Mouse (Mus musculus): Measurements from ENCODE around the gene Gnpat. TPM values are rescaled to one million over a fixed set of nuclear protein-coding genes. Genes with fewer than 3 reads are reported as not detected.
A peak's percentile ranks its signal among the peaks of the same experiment; 100 is the strongest.

Gnpat gene
- polyA plus RNA-seq, 1 experiment: 55.3 TPM

DNA sequence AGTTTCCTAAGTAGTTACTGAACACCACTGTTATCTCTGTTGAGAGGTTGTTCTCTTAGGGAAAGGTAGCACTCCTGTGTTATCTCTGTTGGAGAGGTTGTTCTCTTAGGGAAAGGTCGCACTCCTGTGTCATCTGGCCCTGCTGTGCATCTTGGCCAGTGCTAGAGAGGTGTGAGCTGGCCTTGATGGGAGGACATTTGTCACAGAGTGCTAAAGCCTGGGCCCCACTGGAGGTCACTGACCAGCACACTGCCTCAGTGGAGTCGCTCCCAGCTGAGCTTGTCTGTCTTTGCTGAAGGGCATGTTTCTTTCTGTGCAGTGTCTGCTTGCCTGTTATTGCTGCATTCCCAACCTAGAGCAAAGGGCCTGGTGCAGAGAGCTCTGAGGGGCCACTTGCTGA, 4.3 kb downstream of the Gnpat start:
- TF ChIP-seq FLI1 (IDR thresholded peaks at IDR 0.05; ENCODE audit: low read length): no peak
- no peak for TF ChIP-seq GATA1 (IDR thresholded peaks at IDR 0.05; ENCODE audit: borderline replicate concordance, low read length)
- Histone ChIP-seq H3K36me3 (replicated peaks; ENCODE audit: low read length) (peaks cover 49% of the 10 kb centered on the region), H3K9me3 (no peaks in the 10 kb centered on the region), H3K4me1 (peaks cover 80% of the 10 kb centered on the region), H3K27me3 (replicated peaks) (no peaks in the 10 kb centered on the region), H3K4me3 (replicated peaks) (no peak overlapping the region)

- peaks cover 75% of the 10 kb centered on the region for H3K36me3 ChIP-seq (replicated peaks; ENCODE audit: low read length)
- H3K27me3 ChIP-seq (replicated peaks): no peaks in the 10 kb centered on the region
- no peaks in the 10 kb centered on the region for H3K9me3 ChIP-seq
- peaks cover 78% of the 10 kb centered on the region for H3K4me1 ChIP-seq
- no peak overlapping the region for H3K4me3 ChIP-seq (replicated peaks)
- TF ChIP-seq GATA1 (IDR thresholded peaks at IDR 0.05; ENCODE audit: borderline replicate concordance, low read length): no peak
- TF ChIP-seq FLI1 (IDR thresholded peaks at IDR 0.05; ENCODE audit: low read length): no peak
Measured at GRCm38 (mm10) chr8:124869708-124870107, 6.9 kb downstream of the Gnpat start.

GRCm38 (mm10) chr8:124871474-124871873, 8.6 kb downstream of the Gnpat start:
- Histone ChIP-seq H3K36me3 (replicated peaks; ENCODE audit: low read length) (peaks cover 85% of the 10 kb centered on the region), H3K9me3 (no peaks in the 10 kb centered on the region), H3K4me3 (replicated peaks) (no peak overlapping the region), H3K27me3 (replicated peaks) (no peaks in the 10 kb centered on the region), H3K4me1 (peaks cover 60% of the 10 kb centered on the region)
- TF ChIP-seq FLI1 (IDR thresholded peaks at IDR 0.05; ENCODE audit: low read length) (no peak), GATA1 (IDR thresholded peaks at IDR 0.05; ENCODE audit: borderline replicate concordance, low read length) (no peak)

GRCm38 (mm10) chr8:124872081-124872480, 9.2 kb downstream of the Gnpat start:
- H3K36me3 ChIP-seq (replicated peaks; ENCODE audit: low read length): peaks cover 91% of the 10 kb centered on the region

DNA sequence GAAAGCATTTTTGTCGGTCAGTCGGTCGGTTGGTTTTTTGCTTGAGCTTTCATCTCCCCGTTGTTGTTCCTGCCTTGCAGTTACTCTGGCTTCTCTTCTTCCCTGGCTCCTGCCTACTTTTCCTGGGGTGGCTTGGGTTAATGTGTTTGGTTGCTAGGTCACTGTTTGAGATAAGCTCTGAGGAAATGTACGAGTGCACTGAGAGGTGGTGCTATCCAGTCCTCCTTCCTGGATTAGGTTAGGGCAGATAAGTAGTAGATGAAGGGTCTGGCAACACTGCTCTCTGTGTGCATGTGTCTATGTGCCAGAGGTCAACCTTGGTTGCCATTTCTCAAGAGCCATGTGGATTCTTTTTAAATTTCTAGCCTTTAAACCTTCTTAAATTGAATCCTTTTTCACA, 9.9 kb downstream of the Gnpat start:
- Histone ChIP-seq H3K36me3 (replicated peaks; ENCODE audit: low read length) (peaks cover 93% of the 10 kb centered on the region), H3K4me1 (peaks cover 48% of the 10 kb centered on the region)
- no peak for TF ChIP-seq GATA1 (IDR thresholded peaks at IDR 0.05; ENCODE audit: borderline replicate concordance, low read length)
- no peak for TF ChIP-seq FLI1 (IDR thresholded peaks at IDR 0.05; ENCODE audit: low read length)

More at GRCm38 (mm10) chr8:124872081-124872480, 9.2 kb downstream of the Gnpat start:
- H3K9me3 ChIP-seq: no peaks in the 10 kb centered on the region
- peaks cover 54% of the 10 kb centered on the region for H3K4me1 ChIP-seq
- peak overlapping the region; percentile 60 for H3K4me3 ChIP-seq (replicated peaks)
- no peaks in the 10 kb centered on the region for H3K27me3 ChIP-seq (replicated peaks)
- no peak for TF ChIP-seq GATA1 (IDR thresholded peaks at IDR 0.05; ENCODE audit: borderline replicate concordance, low read length)
- no peak for TF ChIP-seq FLI1 (IDR thresholded peaks at IDR 0.05; ENCODE audit: low read length)

GRCm38 (mm10) chr8:124878141-124878540, 15.3 kb downstream of the Gnpat start:
- peaks cover 97% of the 10 kb centered on the region for H3K36me3 ChIP-seq (replicated peaks; ENCODE audit: low read length)
- no peak overlapping the region for H3K4me3 ChIP-seq (replicated peaks)
- no peaks in the 10 kb centered on the region for H3K9me3 ChIP-seq
- H3K4me1 ChIP-seq: peaks cover 14% of the 10 kb centered on the region
- TF ChIP-seq GATA1 (IDR thresholded peaks at IDR 0.05; ENCODE audit: borderline replicate concordance, low read length) (no peak), FLI1 (IDR thresholded peaks at IDR 0.05; ENCODE audit: low read length) (no peak)
- no peaks in the 10 kb centered on the region for H3K27me3 ChIP-seq (replicated peaks)

More for the DNA sequence above, 9.9 kb downstream of the Gnpat start:
- H3K9me3 ChIP-seq: no peaks in the 10 kb centered on the region
- H3K4me3 ChIP-seq (replicated peaks): no peak overlapping the region
- no peaks in the 10 kb centered on the region for H3K27me3 ChIP-seq (replicated peaks)

DNA sequence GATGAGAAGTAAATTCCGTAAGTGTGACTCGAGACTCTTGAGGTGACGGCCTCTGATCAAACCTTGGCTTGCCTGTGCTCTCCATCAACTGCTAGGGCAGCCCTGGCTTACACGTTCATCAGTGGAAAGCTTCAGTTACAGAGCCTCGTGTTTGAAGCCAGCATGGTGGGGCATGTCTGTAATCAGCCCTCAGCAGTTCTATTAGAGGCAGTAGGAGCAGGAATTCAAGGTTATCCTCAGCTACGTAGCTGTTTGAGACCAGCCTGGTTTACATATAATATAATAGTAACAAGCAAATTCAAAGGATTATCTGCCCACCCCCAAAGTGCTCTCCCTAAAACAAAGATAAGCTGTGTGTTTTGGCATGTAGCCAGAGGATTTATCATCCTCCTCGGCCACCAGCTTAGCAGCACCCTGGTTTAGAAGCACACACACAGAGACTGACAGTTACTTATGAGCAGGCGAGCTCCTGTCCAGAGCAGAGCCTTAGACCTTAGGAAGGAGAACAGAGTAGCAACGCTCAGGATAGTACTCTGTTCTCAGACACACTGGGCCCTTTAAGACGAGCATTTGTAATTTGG, 16.2 kb downstream of the Gnpat start:
- Histone ChIP-seq H3K4me3 (replicated peaks) (no peak overlapping the region), H3K27me3 (replicated peaks) (no peaks in the 10 kb centered on the region), H3K4me1 (peaks cover 11% of the 10 kb centered on the region), H3K9me3 (no peaks in the 10 kb centered on the region), H3K36me3 (replicated peaks; ENCODE audit: low read length) (peaks cover 97% of the 10 kb centered on the region)
- no peak for TF ChIP-seq FLI1 (IDR thresholded peaks at IDR 0.05; ENCODE audit: low read length)
- TF ChIP-seq GATA1 (IDR thresholded peaks at IDR 0.05; ENCODE audit: borderline replicate concordance, low read length): no peak

DNA sequence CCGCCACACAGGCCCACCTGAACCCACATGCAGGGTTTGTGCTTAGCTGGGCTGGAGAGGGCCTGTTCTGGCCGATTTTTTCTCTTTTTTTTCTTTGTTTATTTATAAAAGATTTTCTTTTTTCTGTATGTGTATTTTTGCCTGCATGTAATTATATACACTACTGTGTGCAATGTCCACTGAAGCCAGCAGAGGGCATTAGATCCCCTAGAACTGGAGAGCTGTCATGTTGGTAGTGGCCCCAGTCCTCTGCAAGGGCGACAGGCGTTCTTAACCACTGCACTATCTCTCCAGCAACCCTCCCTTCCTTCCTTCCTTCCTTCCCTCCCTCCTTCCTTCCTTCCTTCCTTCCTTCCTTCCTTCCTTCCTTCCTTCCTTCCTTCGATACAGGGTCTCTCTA, 25.6 kb downstream of the Gnpat start:
- peaks cover 17% of the 10 kb centered on the region for H3K4me1 ChIP-seq
- peaks cover 99% of the 10 kb centered on the region for H3K36me3 ChIP-seq (replicated peaks; ENCODE audit: low read length)
- H3K27me3 ChIP-seq (replicated peaks): no peaks in the 10 kb centered on the region
- H3K4me3 ChIP-seq (replicated peaks): no peak overlapping the region
- H3K9me3 ChIP-seq: peaks cover 7% of the 10 kb centered on the region
- TF ChIP-seq FLI1 (IDR thresholded peaks at IDR 0.05; ENCODE audit: low read length) (no peak), GATA1 (IDR thresholded peaks at IDR 0.05; ENCODE audit: borderline replicate concordance, low read length) (no peak)

DNA sequence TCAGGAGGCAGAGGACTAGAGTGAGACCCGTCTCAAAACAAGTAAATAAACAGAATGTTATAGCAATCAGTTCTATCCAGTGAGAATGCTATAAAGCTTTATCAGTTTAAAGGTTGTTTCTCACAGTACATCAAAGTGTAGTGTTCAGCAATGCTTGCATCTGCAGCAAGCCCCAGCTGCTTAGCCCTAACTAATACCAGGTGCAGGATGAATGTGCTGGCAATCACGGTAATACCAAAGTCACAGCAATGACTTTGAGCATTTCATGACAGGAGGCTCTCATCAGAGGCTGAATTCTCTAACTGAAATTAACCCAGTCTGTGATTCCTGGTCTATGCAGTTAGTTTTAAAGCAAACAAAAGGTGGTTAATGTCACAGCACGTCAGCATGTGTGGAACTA, 29.8 kb downstream of the Gnpat start:
- Histone ChIP-seq H3K9me3 (peaks cover 4% of the 10 kb centered on the region), H3K4me3 (replicated peaks) (no peak overlapping the region), H3K27me3 (replicated peaks) (no peaks in the 10 kb centered on the region), H3K4me1 (peaks cover 49% of the 10 kb centered on the region), H3K36me3 (replicated peaks; ENCODE audit: low read length) (peaks cover 86% of the 10 kb centered on the region)
- TF ChIP-seq GATA1 (IDR thresholded peaks at IDR 0.05; ENCODE audit: borderline replicate concordance, low read length): no peak
- TF ChIP-seq FLI1 (IDR thresholded peaks at IDR 0.05; ENCODE audit: low read length): no peak

DNA sequence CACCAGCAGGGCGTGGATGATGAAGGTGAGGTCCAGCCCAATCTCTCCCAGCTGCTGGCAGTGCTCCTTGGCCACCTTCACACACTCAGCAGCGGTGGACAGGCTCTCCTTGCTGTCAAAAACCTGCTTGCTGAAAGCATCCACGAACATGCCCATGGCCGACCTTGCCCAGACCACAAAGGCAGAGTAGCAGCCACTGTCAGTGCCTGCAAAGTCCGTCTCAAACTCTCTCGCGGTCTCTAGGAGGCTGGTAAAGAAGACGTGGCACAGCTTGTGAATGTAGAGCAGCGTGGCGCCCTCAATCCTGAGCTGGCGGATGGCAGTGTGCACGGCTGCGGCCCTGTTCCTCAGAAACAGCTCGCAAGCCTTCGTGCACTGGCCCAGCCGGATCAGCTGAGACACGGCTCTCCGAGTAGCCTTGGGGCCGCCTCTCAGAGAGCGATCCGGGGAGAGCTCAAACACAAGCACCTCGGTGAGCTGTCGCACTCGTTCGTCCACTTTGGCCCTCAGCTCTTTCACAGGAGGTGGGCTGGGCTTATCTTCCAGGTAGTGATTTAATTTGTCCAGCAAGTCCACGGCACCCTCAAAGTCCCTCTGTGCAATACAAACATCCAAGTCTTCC, 33.3 kb downstream of the Gnpat start:
- Histone ChIP-seq H3K9me3 (no peaks in the 10 kb centered on the region), H3K4me3 (replicated peaks) (peak overlapping the region; percentile 93), H3K27me3 (replicated peaks) (no peaks in the 10 kb centered on the region), H3K36me3 (replicated peaks; ENCODE audit: low read length) (peaks cover 75% of the 10 kb centered on the region), H3K4me1 (peaks cover 63% of the 10 kb centered on the region)
- TF ChIP-seq FLI1 (IDR thresholded peaks at IDR 0.05; ENCODE audit: low read length): no peak
- no peak for TF ChIP-seq GATA1 (IDR thresholded peaks at IDR 0.05; ENCODE audit: borderline replicate concordance, low read length)

Measured in megakaryocyte, embryonic 14.5 days (primary cell).